ENCODE assay signal across 11 mouse cellular contexts in the genomic region with DNA sequence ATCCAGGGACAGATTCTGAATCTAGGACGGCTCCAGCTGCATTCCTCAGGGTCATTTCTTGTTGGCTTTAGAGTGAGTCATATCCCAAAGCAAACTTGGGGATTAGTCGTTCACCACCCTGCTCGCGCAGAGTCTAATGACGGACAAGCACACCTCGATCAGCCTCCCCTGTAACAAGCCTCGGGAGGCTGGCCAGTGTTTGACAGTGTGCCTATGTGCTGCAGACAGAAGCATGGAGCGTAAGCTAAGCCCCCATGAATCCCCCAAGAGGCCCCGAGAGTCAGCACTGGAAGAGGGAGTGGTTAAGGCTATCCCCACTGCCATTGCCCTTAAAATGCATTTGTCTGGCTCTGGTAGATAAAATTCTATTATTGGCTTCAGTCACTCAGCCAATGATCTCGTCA.
DNase-seq lines count a peak whose midpoint lies in the region; ATAC-seq lines count a peak whose summit lies in the region.
"Had no signal": no experiment of that assay in that cellular context is flagged by ENCODE, and none has a peak within 500 bp of the region (broad histone marks: within the 10 kb centered on the region; RNA-seq: fewer than 3 reads in every experiment).

No protein-coding gene starts in this region.

- H3K9ac ChIP-seq in midbrain, embryonic 13.5 days (replicated peaks): no peak overlapping the region
- no peak overlapping the region; the same call in 1 of the 2 replicates for H3K9ac ChIP-seq in stomach, embryonic 16.5 days (ENCODE audit: low read length)
- H3K9ac ChIP-seq: forebrain, embryonic 12.5 days had no signal

- H3K27me3 ChIP-seq in midbrain, embryonic 13.5 days: no peaks in the 10 kb centered on the region
- no peaks in the 10 kb centered on the region for H3K27me3 ChIP-seq in midbrain, embryonic 10.5 days (ENCODE audit: low read depth, poor library complexity, severe bottlenecking)
- no peaks in the 10 kb centered on the region for H3K27me3 ChIP-seq in stomach, embryonic 16.5 days (ENCODE audit: control insufficient read depth, insufficient read depth, low read length)
- no peaks in the 10 kb centered on the region for H3K27me3 ChIP-seq in forebrain, embryonic 10.5 days (ENCODE audit: poor library complexity, severe bottlenecking)
- H3K27me3 ChIP-seq: forebrain, embryonic 12.5 days had no signal

- intact Hi-C loops in heart, postnatal 10 days (cut with DNase I): no loop called here

- 0 out of 2 replicates have a peak, but pooled peaks cover 3% of the 10 kb centered on the region for H3K9me3 ChIP-seq in midbrain, embryonic 13.5 days
- no peaks in the 10 kb centered on the region for H3K9me3 ChIP-seq in midbrain, embryonic 10.5 days (replicated peaks)
- H3K9me3 ChIP-seq in stomach, embryonic 16.5 days (replicated peaks; ENCODE audit: control insufficient read depth, low read length): no peaks in the 10 kb centered on the region
- no peaks in the 10 kb centered on the region; the same call in 1 of the 2 replicates for H3K9me3 ChIP-seq in forebrain, embryonic 10.5 days
- H3K9me3 ChIP-seq: forebrain, embryonic 12.5 days had no signal

- no peak overlapping the region for H3K27ac ChIP-seq in midbrain, embryonic 13.5 days
- no peak overlapping the region for H3K27ac ChIP-seq in midbrain, embryonic 10.5 days (replicated peaks)
- peak overlapping the region; percentile 87 for H3K27ac ChIP-seq in stomach, embryonic 16.5 days (ENCODE audit: low read length)
- H3K27ac ChIP-seq in forebrain, embryonic 10.5 days: no peak overlapping the region
- H3K27ac ChIP-seq: forebrain, embryonic 12.5 days had no signal

- WGBS in midbrain, embryonic 13.5 days: 74% methylated on average over 10 of the region's 10 CpGs
- 80% methylated on average over 10 of the region's 10 CpGs for WGBS in midbrain, embryonic 10.5 days
- 42% methylated on average over 10 of the region's 10 CpGs for WGBS in stomach, embryonic 16.5 days
- 85% methylated on average over 10 of the region's 10 CpGs for WGBS in forebrain, embryonic 10.5 days

- ATAC-seq in midbrain, embryonic 13.5 days: 0 out of 2 replicates have a peak, but pooled peaks have one; percentile 14
- peak; percentile 83 for ATAC-seq in stomach, embryonic 16.5 days (ENCODE audit: insufficient read depth, low FRiP score)
- ATAC-seq: midbrain, embryonic 16.5 days had no signal

- H3K36me3 ChIP-seq in midbrain, embryonic 13.5 days: no peaks in the 10 kb centered on the region
- no peaks in the 10 kb centered on the region for H3K36me3 ChIP-seq in midbrain, embryonic 10.5 days
- no peaks in the 10 kb centered on the region for H3K36me3 ChIP-seq in stomach, embryonic 16.5 days (ENCODE audit: control insufficient read depth, insufficient read depth, low read length)
- no peaks in the 10 kb centered on the region for H3K36me3 ChIP-seq in forebrain, embryonic 10.5 days (replicated peaks)
- H3K36me3 ChIP-seq: forebrain, embryonic 12.5 days had no signal

- H3K4me2 ChIP-seq in midbrain, embryonic 13.5 days (replicated peaks): no peak overlapping the region
- H3K4me2 ChIP-seq in stomach, embryonic 16.5 days (ENCODE audit: low read depth, low read length): peak overlapping the region; percentile 34
- H3K4me2 ChIP-seq: forebrain, embryonic 12.5 days had no signal

- peak; percentile 27 for DNase-seq in adrenal gland, postnatal 10 days
- DNase-seq in adrenal gland, postnatal 4 days (ENCODE audit: low spot score in 2 of 2): no peak
- DNase-seq in midbrain, embryonic 10.5 days (ENCODE audit: low spot score): no peak
- peak; percentile 53 for DNase-seq in heart, postnatal 10 days
- no peak for DNase-seq in thymus, adult 18-20 months
- no peak for DNase-seq in forebrain, embryonic 10.5 days (ENCODE audit: extremely low spot score, low spot score)
- DNase-seq: kidney, adult 18-20 months had no signal

- H3K4me1 ChIP-seq in midbrain, embryonic 13.5 days (replicated peaks): no peaks in the 10 kb centered on the region
- H3K4me1 ChIP-seq in midbrain, embryonic 10.5 days: 0 out of 2 replicates have a peak, but pooled peaks cover 3% of the 10 kb centered on the region
- 0 out of 2 replicates have a peak, but pooled peaks cover 6% of the 10 kb centered on the region for H3K4me1 ChIP-seq in stomach, embryonic 16.5 days (ENCODE audit: control insufficient read depth, insufficient read depth, low read length)
- no peaks in the 10 kb centered on the region for H3K4me1 ChIP-seq in forebrain, embryonic 10.5 days
- H3K4me1 ChIP-seq: forebrain, embryonic 12.5 days had no signal

- no peak overlapping the region for H3K4me3 ChIP-seq in midbrain, embryonic 13.5 days (replicated peaks)
- H3K4me3 ChIP-seq in midbrain, embryonic 10.5 days: no peak overlapping the region
- H3K4me3 ChIP-seq in stomach, embryonic 16.5 days (replicated peaks; ENCODE audit: low read length): no peak overlapping the region
- no peak overlapping the region for H3K4me3 ChIP-seq in forebrain, embryonic 10.5 days
- H3K4me3 ChIP-seq: forebrain, embryonic 12.5 days had no signal

Comparison
In these comparisons a context has a peak if more than half of its experiments do, and no peak if none do; other contexts are left out.
1. DNase-seq: peak in adrenal gland, postnatal 10 days (single experiment) and heart, postnatal 10 days (2 of 2); none in adrenal gland, postnatal 4 days (0 of 2), midbrain, embryonic 10.5 days (single experiment), thymus, adult 18-20 months (0 of 2) and forebrain, embryonic 10.5 days (single experiment).